Mouse (Mus musculus) adrenal gland, postnatal 25 days (tissue): ENCODE data around the gene Gm4027. TPM values are rescaled to one million over a fixed set of nuclear protein-coding genes. Genes with fewer than 3 reads are reported as not detected.
"Not testable (repeated sequence)": the region's sequence is repeated elsewhere in the genome, so short reads cannot be mapped to it uniquely, and the experiment has no call there.

Source experiments
- DNase-seq: peaks from one replicate; pipeline ENCODE4 v3.0.0; 2021; ENCODE audit warnings: mixed read lengths
- long read RNA-seq: library from polyadenylated mRNA; stranded (forward); transcript quantifications from one replicate; pipeline ENCODE4 v2.0.0, GENCODE M21; 2021
- total RNA-seq: library from RNA; stranded (reverse); gene quantifications from 2 replicates; pipeline ENCODE4 v1.2.3, GENCODE M21; 2021

The Gm4027 gene
- not detected in 2 replicates for total RNA-seq
- long read RNA-seq, result 0 reads

GRCm38 (mm10) chr12:87618569-87618968 is at the start of gene Gm4027:
Gene Gm4027, plus strand, starts transcription at chr12:87618869.
- not testable (repeated sequence) for DNase-seq

GRCm38 (mm10) chr12:87601388-87601787 is 17.3 kb upstream of the Gm4027 start:
- DNase-seq, result not testable (repeated sequence)

GRCm38 (mm10) chr12:87602388-87602787 is 16.3 kb upstream of the Gm4027 start, which contains the start of gene Oog1:
Gene Oog1, plus strand, starts transcription at chr12:87602688.
- not testable (repeated sequence) for DNase-seq

GRCm38 (mm10) chr12:87644520-87644919 is 25.9 kb downstream of the Gm4027 start, which contains the start of gene Gm16381:
Gene Gm16381, minus strand, starts transcription at chr12:87644620.
- not testable (repeated sequence) for DNase-seq

- DNase-seq, result not testable (repeated sequence)
Observed at GRCm38 (mm10) chr12:87652916-87653703, 34.4 kb downstream of the Gm4027 start.

Other genes starting within 250 kb of the Gm4027 start
- 214 and 293 TPM in 2 replicates for gene Sptlc2, start 230.5 kb upstream of the Gm4027 start, total RNA-seq
- gene Slirp, start 175.0 kb upstream of the Gm4027 start, total RNA-seq, result 146 and 153 TPM in 2 replicates
- 20.4 and 23.6 TPM in 2 replicates for gene Alkbh1, start 174.9 kb upstream of the Gm4027 start, total RNA-seq
- 67.9 and 83.8 TPM in 2 replicates for gene Snw1, start 146.6 kb upstream of the Gm4027 start, total RNA-seq
- gene Gm5788, start 124.1 kb upstream of the Gm4027 start, total RNA-seq, result not detected in 2 replicates
- gene Gm8300, start 104.6 kb upstream of the Gm4027 start, total RNA-seq, result not detected in 2 replicates
- gene Oog1, start 16.2 kb upstream of the Gm4027 start, total RNA-seq, result not detected in 2 replicates
- not detected in 2 replicates for gene Gm16381, start 25.8 kb downstream of the Gm4027 start, total RNA-seq
- gene Gm21319, start 156.9 kb downstream of the Gm4027 start, total RNA-seq, result not detected in 2 replicates
- not detected in 2 replicates for gene Gm21936, start 176.6 kb downstream of the Gm4027 start, total RNA-seq
- gene BB287469, start 197.7 kb downstream of the Gm4027 start, total RNA-seq, result not detected in 2 replicates
- gene Gm2001, start 223.5 kb downstream of the Gm4027 start, total RNA-seq, result not detected in 2 replicates